Mouse (Mus musculus): ENCODE results near the gene Aff3.
"Not testable (repeated sequence)": the region's sequence is repeated elsewhere in the genome, so short reads cannot be mapped to it uniquely, and the experiment has no call there.

Aff3 gene

DNA sequence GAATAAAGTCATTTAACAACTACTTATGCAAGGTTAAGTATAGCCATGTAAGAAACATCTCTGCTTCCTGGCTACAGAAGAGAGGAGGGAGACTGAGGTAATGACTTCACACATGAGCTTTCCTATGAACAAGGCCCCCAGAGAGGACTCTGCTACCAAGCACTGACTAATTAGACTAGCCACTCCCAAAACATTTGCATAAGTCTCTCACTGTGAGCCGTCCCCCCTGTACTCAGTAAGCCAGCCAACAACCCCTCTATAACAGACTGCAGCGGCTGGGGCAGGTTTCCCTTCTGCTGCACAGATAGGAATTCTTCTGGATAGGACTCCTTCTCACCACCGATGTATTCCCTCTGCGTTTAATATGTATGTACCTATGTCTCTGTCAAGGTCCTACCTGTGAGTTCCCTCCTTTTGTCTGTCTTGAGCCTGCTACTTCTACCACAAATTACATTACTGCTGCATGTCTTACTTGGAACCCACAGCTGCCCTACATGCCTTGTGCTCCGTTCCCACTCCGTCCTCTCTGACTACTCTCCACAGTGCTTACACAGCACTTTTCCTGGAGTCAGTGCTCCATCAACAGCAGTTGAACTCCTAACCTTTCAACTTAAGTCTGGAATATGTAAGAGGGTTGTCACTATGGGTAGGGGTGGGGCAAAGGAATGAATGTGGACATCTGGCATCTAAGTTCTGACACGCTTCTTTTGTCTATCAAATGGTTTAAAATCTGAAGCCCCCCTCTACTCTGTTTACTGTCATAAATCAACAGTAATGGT is 197.3 kb downstream of the Aff3 start:
- in situ Hi-C loops (cut with MboI; ENCODE audit: low pct_unique_long_range_greater_than_20kb in 1 of 2, low sequenced_read_pairs in 2 of 2, unreplicated experiment in 1 of 2) = no loop called here

GRCm38 (mm10) chr1:38456719-38457269 is 208.0 kb downstream of the Aff3 start:
- in situ Hi-C loops (cut with MboI; ENCODE audit: low pct_unique_long_range_greater_than_20kb in 1 of 2, low sequenced_read_pairs in 2 of 2, unreplicated experiment in 1 of 2) = no loop called here

GRCm38 (mm10) chr1:38454921-38455320 is 209.8 kb downstream of the Aff3 start:
- in situ Hi-C loops (cut with MboI; ENCODE audit: low pct_unique_long_range_greater_than_20kb in 1 of 2, low sequenced_read_pairs in 2 of 2, unreplicated experiment in 1 of 2) = no loop called here

GRCm38 (mm10) chr1:38451367-38451766 is 213.4 kb downstream of the Aff3 start:
- in situ Hi-C loops (cut with MboI; ENCODE audit: low pct_unique_long_range_greater_than_20kb in 1 of 2, low sequenced_read_pairs in 2 of 2, unreplicated experiment in 1 of 2) = no loop called here

DNA sequence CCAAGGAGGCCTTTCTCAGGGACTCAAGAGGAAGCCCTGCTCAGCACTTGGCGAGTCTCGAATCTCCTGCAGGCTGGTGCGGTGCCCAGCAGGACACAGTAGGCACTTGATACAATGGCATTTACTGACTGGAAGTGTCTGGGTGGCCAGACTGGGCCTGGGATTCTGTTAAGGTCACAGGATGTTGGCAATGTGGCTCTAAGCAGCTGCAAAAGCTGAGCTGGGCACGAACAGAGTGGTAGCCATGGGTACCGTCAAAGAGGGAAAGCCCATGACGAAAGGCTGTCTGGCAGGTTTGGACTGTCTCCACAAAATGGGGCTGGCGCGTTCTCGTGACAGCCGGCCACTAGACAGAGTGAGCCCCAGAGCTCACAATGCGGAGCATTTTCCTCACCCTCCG is 214.1 kb downstream of the Aff3 start:
- in situ Hi-C loops (cut with MboI; ENCODE audit: low pct_unique_long_range_greater_than_20kb in 1 of 2, low sequenced_read_pairs in 2 of 2, unreplicated experiment in 1 of 2) = no loop called here

DNA sequence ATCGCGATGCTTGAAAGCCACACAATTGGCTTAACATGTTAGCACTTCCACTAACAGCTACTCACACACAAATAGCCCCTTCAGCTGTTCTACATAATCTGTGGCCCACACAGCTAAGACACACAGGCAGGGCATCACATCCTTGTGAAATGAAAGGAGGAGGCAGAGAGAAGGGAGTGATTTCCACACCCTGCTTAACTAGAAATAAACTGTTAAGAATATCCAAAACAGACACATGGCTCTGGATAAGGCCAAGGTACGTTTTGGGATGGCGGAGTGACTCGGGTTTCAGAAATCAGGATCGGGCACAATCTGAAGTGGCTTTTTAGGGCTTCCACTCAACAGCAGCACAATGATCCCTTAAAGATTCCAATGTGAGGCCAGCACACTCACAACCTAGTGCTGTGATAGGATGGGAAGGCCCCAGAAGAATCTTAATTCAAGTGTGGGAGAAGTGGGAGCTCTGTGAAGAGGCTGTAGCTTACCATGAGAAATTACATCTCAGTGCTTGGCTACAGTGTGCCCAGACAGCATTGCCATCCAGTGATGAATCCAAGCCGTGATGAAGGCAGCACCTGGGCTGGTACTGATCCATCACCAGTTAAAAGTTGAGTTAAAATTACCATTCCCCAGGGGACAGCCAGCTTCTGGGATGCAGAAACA is 214.8 kb downstream of the Aff3 start:
- in situ Hi-C loops (cut with MboI; ENCODE audit: low pct_unique_long_range_greater_than_20kb in 1 of 2, low sequenced_read_pairs in 2 of 2, unreplicated experiment in 1 of 2) = no loop called here

DNA sequence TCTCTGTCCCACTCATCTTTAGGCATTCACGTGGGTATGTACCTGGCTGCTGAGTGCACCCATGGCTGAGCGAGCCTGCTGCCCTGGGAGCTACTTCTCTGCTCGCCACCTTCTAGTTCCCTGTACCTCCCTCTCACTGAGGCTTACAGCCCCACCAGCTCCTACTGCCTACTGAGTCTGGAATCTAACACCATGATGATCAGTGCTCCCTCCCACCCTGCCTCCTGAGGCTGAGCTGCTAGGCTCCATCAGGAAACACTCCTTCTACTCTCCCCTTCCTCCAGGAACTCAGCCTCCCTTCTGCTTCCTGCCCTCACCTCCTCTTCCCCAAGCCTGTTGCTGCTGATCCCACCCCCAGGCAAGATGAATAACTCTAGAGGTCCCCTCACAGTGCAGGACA is 215.9 kb downstream of the Aff3 start:
- in situ Hi-C loops (cut with MboI; ENCODE audit: low pct_unique_long_range_greater_than_20kb in 1 of 2, low sequenced_read_pairs in 2 of 2, unreplicated experiment in 1 of 2) = no loop called here

GRCm38 (mm10) chr1:38447581-38447980 is 217.2 kb downstream of the Aff3 start:
- in situ Hi-C loops (cut with MboI; ENCODE audit: low pct_unique_long_range_greater_than_20kb in 1 of 2, low sequenced_read_pairs in 2 of 2, unreplicated experiment in 1 of 2) = no loop called here

DNA sequence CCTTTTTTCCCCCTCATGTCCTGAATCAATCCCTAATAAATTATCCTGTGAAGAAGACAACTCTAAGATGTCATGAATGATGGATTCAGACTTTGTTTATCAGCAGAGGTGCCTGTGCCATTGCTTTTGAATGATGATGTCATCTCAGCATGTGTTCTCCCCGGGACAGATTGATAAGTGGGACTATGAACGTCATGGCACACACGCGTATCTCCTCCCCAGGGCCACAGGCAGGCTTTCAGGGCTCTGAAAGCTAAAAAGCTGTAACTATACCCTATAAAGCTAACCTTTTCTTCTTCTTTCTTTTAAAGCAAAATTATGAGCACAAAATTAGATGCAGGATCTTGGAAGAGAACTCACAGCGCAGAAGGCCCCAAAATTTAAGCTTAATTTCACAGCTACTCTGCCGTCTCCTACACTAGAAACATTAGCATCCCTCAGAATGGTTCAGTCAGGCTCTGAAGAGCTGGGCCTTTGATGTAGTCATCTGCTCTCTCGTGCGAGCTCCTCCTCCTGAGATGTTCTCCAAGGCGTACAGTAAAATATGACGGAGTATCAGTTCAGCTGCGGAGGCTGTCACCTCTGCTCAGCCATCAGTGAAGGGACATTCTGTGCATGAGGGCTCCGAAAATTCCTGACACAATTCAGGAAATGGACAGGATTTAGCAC is 218.5 kb downstream of the Aff3 start:
- in situ Hi-C loops (cut with MboI; ENCODE audit: low pct_unique_long_range_greater_than_20kb in 1 of 2, low sequenced_read_pairs in 2 of 2, unreplicated experiment in 1 of 2) = no loop called here

GRCm38 (mm10) chr1:38442887-38443286 is 221.9 kb downstream of the Aff3 start:
- in situ Hi-C loops (cut with MboI; ENCODE audit: low pct_unique_long_range_greater_than_20kb in 1 of 2, low sequenced_read_pairs in 2 of 2, unreplicated experiment in 1 of 2) = no loop called here

DNA sequence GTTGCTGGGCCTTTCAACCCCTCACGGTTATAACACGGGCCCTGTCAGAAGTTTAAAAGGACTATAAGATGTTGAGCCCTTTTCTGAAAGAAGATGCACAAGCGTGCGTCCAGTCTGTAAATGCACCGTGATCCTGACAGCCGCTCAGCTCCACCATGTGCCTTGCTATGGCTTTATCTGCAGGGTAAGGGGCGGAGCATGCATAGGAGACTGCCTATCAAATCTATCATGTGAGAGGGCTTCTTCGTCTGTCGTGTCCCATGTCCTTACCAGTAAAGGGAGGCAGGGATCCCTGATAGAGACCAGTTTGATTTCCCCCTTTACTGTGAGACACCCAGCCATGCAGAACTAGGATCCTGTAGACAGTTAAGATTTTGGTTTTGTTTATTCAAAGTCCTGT is 222.3 kb downstream of the Aff3 start:
- in situ Hi-C loops (cut with MboI; ENCODE audit: low pct_unique_long_range_greater_than_20kb in 1 of 2, low sequenced_read_pairs in 2 of 2, unreplicated experiment in 1 of 2) = no loop called here

DNA sequence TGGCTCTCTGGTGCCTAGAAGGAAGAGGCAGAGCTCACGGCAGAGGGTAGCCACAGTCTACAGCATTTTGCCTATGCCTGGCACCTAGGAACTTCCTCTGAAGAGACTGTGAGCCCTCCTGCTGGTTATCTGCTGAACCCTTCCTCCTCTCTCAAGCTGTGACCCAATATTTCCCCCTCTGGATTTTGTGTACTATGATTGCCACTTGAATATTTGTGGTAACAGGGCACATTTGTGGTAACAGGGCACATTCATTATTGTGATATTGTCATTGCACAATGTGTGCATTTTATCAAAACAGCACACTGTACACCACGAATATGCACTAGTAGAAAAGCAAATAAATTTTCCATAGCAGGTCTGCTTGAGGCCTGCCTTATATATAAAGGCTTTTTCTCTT is 223.0 kb downstream of the Aff3 start:
- in situ Hi-C loops (cut with MboI; ENCODE audit: low pct_unique_long_range_greater_than_20kb in 1 of 2, low sequenced_read_pairs in 2 of 2, unreplicated experiment in 1 of 2) = no loop called here

DNA sequence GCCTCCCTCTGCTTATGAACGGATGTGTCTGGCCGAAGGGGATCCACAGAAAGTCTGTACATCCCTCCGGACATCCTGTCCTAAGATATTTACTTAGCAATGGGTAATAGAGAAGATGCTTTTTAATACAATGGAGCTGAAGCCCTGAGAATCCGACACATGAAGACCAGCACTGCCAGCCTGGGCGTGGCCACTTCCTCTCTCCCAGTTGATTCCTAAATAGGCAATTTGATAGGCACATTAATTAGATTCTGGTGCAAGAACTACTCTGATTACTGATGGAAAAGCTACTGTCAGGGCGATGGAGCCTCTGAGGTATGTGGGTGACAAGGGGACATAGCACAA is 224.3 kb downstream of the Aff3 start:
- in situ Hi-C loops (cut with MboI; ENCODE audit: low pct_unique_long_range_greater_than_20kb in 1 of 2, low sequenced_read_pairs in 2 of 2, unreplicated experiment in 1 of 2) = no loop called here

DNA sequence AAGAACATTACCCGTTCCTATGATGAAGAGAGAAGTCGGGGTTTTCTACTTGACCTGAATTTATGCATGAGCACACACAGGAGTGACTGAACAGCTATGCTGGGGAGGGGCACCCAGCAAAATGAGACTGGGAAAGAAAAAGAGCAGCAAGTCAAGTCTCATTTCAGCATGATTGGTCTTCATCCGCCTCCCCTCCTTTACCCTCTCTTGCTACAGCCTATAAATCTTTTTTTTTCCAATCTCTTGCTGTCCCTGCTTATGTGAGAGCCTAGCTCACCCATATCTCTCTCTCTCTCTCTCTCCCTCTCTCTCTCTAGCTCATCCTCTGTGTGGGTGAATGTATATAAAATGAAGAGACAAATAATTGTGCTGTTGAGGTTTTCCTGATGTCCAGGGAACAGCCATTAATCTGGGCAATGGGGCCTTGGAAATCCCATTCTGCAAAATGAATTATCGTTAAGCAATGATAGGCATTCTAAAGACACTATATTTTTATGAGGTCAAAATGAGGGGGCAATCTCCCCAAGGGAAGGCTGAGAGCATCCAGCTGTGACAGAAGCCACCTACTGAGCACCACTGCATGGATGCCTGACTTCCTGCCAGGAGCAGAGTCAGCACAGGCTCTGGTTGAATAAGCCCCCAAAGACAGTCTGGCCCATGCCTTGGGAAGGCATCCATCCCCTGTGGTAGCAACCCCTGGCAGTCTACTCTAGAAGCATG is 224.8 kb downstream of the Aff3 start:
- in situ Hi-C loops (cut with MboI; ENCODE audit: low pct_unique_long_range_greater_than_20kb in 1 of 2, low sequenced_read_pairs in 2 of 2, unreplicated experiment in 1 of 2) = no loop called here

GRCm38 (mm10) chr1:38438447-38438846 is 226.3 kb downstream of the Aff3 start:
- in situ Hi-C loops (cut with MboI; ENCODE audit: low pct_unique_long_range_greater_than_20kb in 1 of 2, low sequenced_read_pairs in 2 of 2, unreplicated experiment in 1 of 2) = no loop called here

DNA sequence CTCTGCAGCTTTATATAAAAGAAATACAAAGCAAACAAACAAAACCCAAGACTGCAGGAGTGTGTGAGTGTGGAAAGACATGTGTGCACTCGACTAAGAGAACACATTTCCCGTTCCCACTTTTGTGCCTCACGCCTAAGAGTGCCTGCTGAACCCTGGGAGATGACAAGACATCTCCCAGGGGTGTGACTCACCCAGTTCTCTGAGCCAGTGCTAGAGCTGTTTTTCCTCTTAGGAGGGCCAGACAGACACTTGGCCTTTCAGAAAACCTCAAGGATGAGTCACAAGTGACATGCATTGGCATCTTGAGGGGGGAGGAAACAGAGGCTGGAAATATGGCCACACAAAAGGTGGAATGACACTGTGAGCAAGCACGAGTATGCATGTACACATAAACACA is 227.1 kb downstream of the Aff3 start:
- in situ Hi-C loops (cut with MboI; ENCODE audit: low pct_unique_long_range_greater_than_20kb in 1 of 2, low sequenced_read_pairs in 2 of 2, unreplicated experiment in 1 of 2) = no loop called here

- in situ Hi-C loops (cut with MboI; ENCODE audit: low pct_unique_long_range_greater_than_20kb in 1 of 2, low sequenced_read_pairs in 2 of 2, unreplicated experiment in 1 of 2) = no loop called here
These were observed 228.0 kb downstream of the Aff3 start for GRCm38 (mm10) chr1:38436471-38437340.

DNA sequence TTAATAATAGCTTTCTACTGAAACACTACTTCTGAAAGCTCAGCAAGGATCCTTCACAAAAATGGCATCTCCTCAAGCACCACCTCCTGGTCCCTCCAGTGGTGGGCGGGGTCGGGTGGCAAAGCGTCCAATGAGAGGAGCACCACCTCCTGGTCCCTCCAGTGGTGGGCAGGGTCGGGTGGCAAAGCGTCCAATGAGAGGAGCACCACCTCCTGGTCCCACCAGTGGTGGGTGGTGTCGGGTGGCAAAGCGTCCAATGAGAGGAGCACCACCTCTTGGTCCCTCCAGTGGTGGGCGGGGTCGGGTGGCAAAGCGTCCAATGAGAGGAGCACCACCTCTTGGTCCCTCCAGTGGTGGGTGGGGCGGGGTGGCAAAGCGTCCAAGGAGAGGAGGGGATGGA is 234.4 kb downstream of the Aff3 start:
- in situ Hi-C loops (cut with MboI; ENCODE audit: low pct_unique_long_range_greater_than_20kb in 1 of 2, low sequenced_read_pairs in 2 of 2, unreplicated experiment in 1 of 2) = not testable (repeated sequence)
